ENCODE assay signal across 13 mouse cellular contexts in genomic region chr3:88500087-88500486, GRCm38 (mm10). TPM values are rescaled to one million over a fixed set of nuclear protein-coding genes. Genes with fewer than 3 reads are reported as not detected.
DNase-seq lines count a peak whose midpoint lies in the region; ATAC-seq lines count a peak whose summit lies in the region.
"Had no signal": no experiment of that assay in that cellular context is flagged by ENCODE, and none has a peak within 500 bp of the region (broad histone marks: within the 10 kb centered on the region; RNA-seq: fewer than 3 reads in every experiment).

No protein-coding gene starts in this region.

- peak overlapping the region; percentile 49 for H3K27ac ChIP-seq in heart, embryonic 10.5 days
- H3K27ac ChIP-seq in midbrain, embryonic 11.5 days (ENCODE audit: low read depth, low read length), result no peak overlapping the region
- no peak overlapping the region for H3K27ac ChIP-seq in midbrain, embryonic 14.5 days (replicated peaks; ENCODE audit: low read depth, low read length)
- H3K27ac ChIP-seq in liver, embryonic 11.5 days (ENCODE audit: low read depth, low read length), result peak overlapping the region; percentile 54; the same call in 1 of the 2 replicates
- no peak overlapping the region for H3K27ac ChIP-seq in forebrain, embryonic 14.5 days (ENCODE audit: low read depth, low read length)
- H3K27ac ChIP-seq: forebrain, embryonic 13.5 days; layer of hippocampus, adult 2 months; midbrain, embryonic 12.5 days had no signal

- no peak overlapping the region for H3K4me2 ChIP-seq in midbrain, embryonic 11.5 days
- H3K4me2 ChIP-seq in midbrain, embryonic 14.5 days (ENCODE audit: low read length), result no peak overlapping the region
- H3K4me2 ChIP-seq in liver, embryonic 11.5 days, result peak overlapping the region; percentile 99
- no peak overlapping the region for H3K4me2 ChIP-seq in forebrain, embryonic 14.5 days (ENCODE audit: low read length)
- H3K4me2 ChIP-seq: forebrain, embryonic 13.5 days; midbrain, embryonic 12.5 days had no signal

- H3K27me3 ChIP-seq in heart, embryonic 10.5 days (ENCODE audit: insufficient read depth, poor library complexity, severe bottlenecking), result peaks cover 13% of the 10 kb centered on the region
- peaks cover 22% of the 10 kb centered on the region for H3K27me3 ChIP-seq in midbrain, embryonic 11.5 days (ENCODE audit: control insufficient read depth, insufficient read depth, low read length)
- H3K27me3 ChIP-seq in midbrain, embryonic 14.5 days (ENCODE audit: control insufficient read depth, insufficient read depth, low read length), result peaks cover 10% of the 10 kb centered on the region; the same call in 1 of the 2 replicates
- H3K27me3 ChIP-seq in liver, embryonic 11.5 days (replicated peaks; ENCODE audit: control insufficient read depth, insufficient read depth, low read length), result no peaks in the 10 kb centered on the region
- H3K27me3 ChIP-seq in forebrain, embryonic 14.5 days (replicated peaks; ENCODE audit: control insufficient read depth, insufficient read depth, low read length), result no peaks in the 10 kb centered on the region

- H3K36me3 ChIP-seq in heart, embryonic 10.5 days, result no peaks in the 10 kb centered on the region; the same call in 1 of the 2 replicates
- no peaks in the 10 kb centered on the region for H3K36me3 ChIP-seq in midbrain, embryonic 11.5 days (ENCODE audit: control insufficient read depth, insufficient read depth, low read length)
- H3K36me3 ChIP-seq in midbrain, embryonic 14.5 days (ENCODE audit: control insufficient read depth, insufficient read depth, low read length), result no peaks in the 10 kb centered on the region
- no peaks in the 10 kb centered on the region; the same call in 1 of the 2 replicates for H3K36me3 ChIP-seq in liver, embryonic 11.5 days (ENCODE audit: control insufficient read depth, insufficient read depth, low read length)
- H3K36me3 ChIP-seq in forebrain, embryonic 14.5 days (ENCODE audit: control insufficient read depth, insufficient read depth, low read length), result no peaks in the 10 kb centered on the region
- H3K36me3 ChIP-seq: midbrain, embryonic 12.5 days had no signal

- ATAC-seq in midbrain, embryonic 11.5 days (ENCODE audit: low FRiP score), result no peak
- ATAC-seq in midbrain, embryonic 14.5 days (ENCODE audit: low FRiP score, low TSS enrichment), result no peak
- no peak for ATAC-seq in liver, embryonic 11.5 days (replicated peaks; ENCODE audit: low FRiP score)
- no peak for ATAC-seq in forebrain, embryonic 14.5 days
- ATAC-seq: forebrain, embryonic 13.5 days had no signal

- H3K4me3 ChIP-seq in heart, embryonic 10.5 days, result no peak overlapping the region
- no peak overlapping the region for H3K4me3 ChIP-seq in midbrain, embryonic 11.5 days (ENCODE audit: low read depth, low read length)
- no peak overlapping the region for H3K4me3 ChIP-seq in midbrain, embryonic 14.5 days (replicated peaks; ENCODE audit: low read depth, low read length)
- peak overlapping the region; percentile 94 for H3K4me3 ChIP-seq in liver, embryonic 11.5 days (ENCODE audit: low read depth, low read length)
- H3K4me3 ChIP-seq in forebrain, embryonic 14.5 days (ENCODE audit: low read depth, low read length), result no peak overlapping the region
- H3K4me3 ChIP-seq: forebrain, embryonic 13.5 days; midbrain, embryonic 12.5 days had no signal

- H3K9me3 ChIP-seq in heart, embryonic 10.5 days, result no peaks in the 10 kb centered on the region
- no peaks in the 10 kb centered on the region for H3K9me3 ChIP-seq in midbrain, embryonic 11.5 days (ENCODE audit: control insufficient read depth, low read length)
- H3K9me3 ChIP-seq in midbrain, embryonic 14.5 days (ENCODE audit: control insufficient read depth, low read length), result no peaks in the 10 kb centered on the region
- H3K9me3 ChIP-seq in liver, embryonic 11.5 days (ENCODE audit: control insufficient read depth, low read length), result no peaks in the 10 kb centered on the region
- H3K9me3 ChIP-seq in forebrain, embryonic 14.5 days (replicated peaks; ENCODE audit: control insufficient read depth, low read length), result no peaks in the 10 kb centered on the region
- H3K9me3 ChIP-seq: forebrain, embryonic 13.5 days; midbrain, embryonic 12.5 days had no signal

- no peak overlapping the region for H3K9ac ChIP-seq in midbrain, embryonic 11.5 days (ENCODE audit: low read length)
- no peak overlapping the region for H3K9ac ChIP-seq in midbrain, embryonic 14.5 days (replicated peaks; ENCODE audit: low read length)
- peak overlapping the region; percentile 97; the same call in 1 of the 2 replicates for H3K9ac ChIP-seq in liver, embryonic 11.5 days (ENCODE audit: low read depth, low read length)
- no peak overlapping the region for H3K9ac ChIP-seq in forebrain, embryonic 14.5 days (ENCODE audit: low read length)
- H3K9ac ChIP-seq: forebrain, embryonic 13.5 days; midbrain, embryonic 12.5 days had no signal

- DNase-seq in heart, embryonic 10.5 days (ENCODE audit: low spot score), result no peak
- no peak for DNase-seq in heart, postnatal 36 days
- peak; percentile 78 for DNase-seq in midbrain, embryonic 11.5 days (ENCODE audit: low spot score, missing footprints)
- DNase-seq in midbrain, embryonic 14.5 days, result no peak
- no peak for DNase-seq in liver, embryonic 11.5 days (ENCODE audit: low spot score)
- DNase-seq in retina, postnatal 1 day, result no peak
- DNase-seq in forebrain, embryonic 14.5 days (ENCODE audit: low spot score), result no peak
- no peak for DNase-seq in T-cell, adult 2 months (ENCODE audit: low spot score)
- DNase-seq: spleen, adult 18-20 months; thymus, postnatal 25 days had no signal

- WGBS in heart, embryonic 10.5 days, result 71% methylated on average over 7 of the region's 7 CpGs
- WGBS in midbrain, embryonic 11.5 days, result 86% methylated on average over 7 of the region's 7 CpGs
- 85% methylated on average over 7 of the region's 7 CpGs for WGBS in midbrain, embryonic 14.5 days
- WGBS in liver, embryonic 11.5 days, result 57% methylated on average over 7 of the region's 7 CpGs
- WGBS in forebrain, embryonic 14.5 days, result 83% methylated on average over 7 of the region's 7 CpGs

- H3K4me1 ChIP-seq in heart, embryonic 10.5 days, result peaks cover 59% of the 10 kb centered on the region
- H3K4me1 ChIP-seq in midbrain, embryonic 11.5 days (ENCODE audit: control insufficient read depth, insufficient read depth, low read length), result peaks cover 11% of the 10 kb centered on the region; the same call in 1 of the 2 replicates
- H3K4me1 ChIP-seq in midbrain, embryonic 14.5 days (ENCODE audit: control insufficient read depth, insufficient read depth, low read length), result peaks cover 18% of the 10 kb centered on the region
- H3K4me1 ChIP-seq in liver, embryonic 11.5 days (replicated peaks; ENCODE audit: control insufficient read depth, insufficient read depth, low read length), result peaks cover 58% of the 10 kb centered on the region
- H3K4me1 ChIP-seq in forebrain, embryonic 14.5 days (ENCODE audit: control insufficient read depth, insufficient read depth, low read length), result peaks cover 2% of the 10 kb centered on the region; the same call in 1 of the 2 replicates

- intact Hi-C loops in heart, postnatal 36 days (cut with DNase I), result no loop called here

RNA-seq across cellular contexts. Expression of gene Lmna, which starts 9.7 kb away (rescaled TPM):
- polyA plus RNA-seq in heart, embryonic 10.5 days (2016; fragmentation: Nextera tagmentation; extraction: Ambion mirVana), result 57.7 and 80.7 TPM in 2 replicates
- total RNA-seq in heart, postnatal 36 days (2021), result 100 to 1,000 TPM; 121 to 130 TPM
- polyA plus RNA-seq in midbrain, embryonic 11.5 days (2014; fragmentation: Nextera tagmentation; extraction: Ambion mirVana), result 17.9 and 21.2 TPM in 2 replicates
- polyA plus RNA-seq in midbrain, embryonic 14.5 days (2014; fragmentation: Nextera tagmentation; extraction: Ambion mirVana), result 31.0 and 34.3 TPM in 2 replicates
- polyA plus RNA-seq in liver, embryonic 11.5 days (2014; fragmentation: Nextera tagmentation; extraction: Ambion mirVana), result 155 and 157 TPM in 2 replicates
- polyA plus RNA-seq in forebrain, embryonic 14.5 days (2014; fragmentation: Nextera tagmentation; extraction: Ambion mirVana), result 18.0 and 28.5 TPM in 2 replicates

RNA-seq across cellular contexts. Expression of gene Mex3a, which starts 32.1 kb away (rescaled TPM):
- 11.6 and 22.8 TPM in 2 replicates for polyA plus RNA-seq in heart, embryonic 10.5 days (2016; fragmentation: Nextera tagmentation; extraction: Ambion mirVana)
- under 1 TPM; 0.22 to 0.58 TPM for total RNA-seq in heart, postnatal 36 days (2021)
- 44.5 and 45.1 TPM in 2 replicates for polyA plus RNA-seq in midbrain, embryonic 11.5 days (2014; fragmentation: Nextera tagmentation; extraction: Ambion mirVana)
- 50.8 and 51.8 TPM in 2 replicates for polyA plus RNA-seq in midbrain, embryonic 14.5 days (2014; fragmentation: Nextera tagmentation; extraction: Ambion mirVana)
- polyA plus RNA-seq in liver, embryonic 11.5 days (2014; fragmentation: Nextera tagmentation; extraction: Ambion mirVana), result 9.4 and 10.2 TPM in 2 replicates
- 48.8 and 50.1 TPM in 2 replicates for polyA plus RNA-seq in forebrain, embryonic 14.5 days (2014; fragmentation: Nextera tagmentation; extraction: Ambion mirVana)

RNA-seq across cellular contexts. Expression of gene Sema4a, which starts 39.1 kb away (rescaled TPM):
- 1.7 and 4.3 TPM in 2 replicates for polyA plus RNA-seq in heart, embryonic 10.5 days (2016; fragmentation: Nextera tagmentation; extraction: Ambion mirVana)
- total RNA-seq in heart, postnatal 36 days (2021), result 1 to 10 TPM; 3.1 to 3.6 TPM
- 6.3 and 6.8 TPM in 2 replicates for polyA plus RNA-seq in midbrain, embryonic 11.5 days (2014; fragmentation: Nextera tagmentation; extraction: Ambion mirVana)
- polyA plus RNA-seq in midbrain, embryonic 14.5 days (2014; fragmentation: Nextera tagmentation; extraction: Ambion mirVana), result 28.8 and 32.1 TPM in 2 replicates
- 14.3 and 19.0 TPM in 2 replicates for polyA plus RNA-seq in liver, embryonic 11.5 days (2014; fragmentation: Nextera tagmentation; extraction: Ambion mirVana)
- polyA plus RNA-seq in forebrain, embryonic 14.5 days (2014; fragmentation: Nextera tagmentation; extraction: Ambion mirVana), result 12.2 and 15.2 TPM in 2 replicates

RNA-seq across cellular contexts. Expression of gene Rab25, which starts 48.0 kb away (rescaled TPM):
- 1.1 and 1.6 TPM in 2 replicates for polyA plus RNA-seq in heart, embryonic 10.5 days (2016; fragmentation: Nextera tagmentation; extraction: Ambion mirVana)
- not detected for total RNA-seq in heart, postnatal 36 days (2021)
- 0.25 and 0.86 TPM in 2 replicates for polyA plus RNA-seq in midbrain, embryonic 11.5 days (2014; fragmentation: Nextera tagmentation; extraction: Ambion mirVana)
- polyA plus RNA-seq in midbrain, embryonic 14.5 days (2014; fragmentation: Nextera tagmentation; extraction: Ambion mirVana), result not detected in 2 replicates
- polyA plus RNA-seq in liver, embryonic 11.5 days (2014; fragmentation: Nextera tagmentation; extraction: Ambion mirVana), result 1.1 and 1.2 TPM in 2 replicates
- polyA plus RNA-seq in forebrain, embryonic 14.5 days (2014; fragmentation: Nextera tagmentation; extraction: Ambion mirVana), result not detected in 2 replicates
- total RNA-seq: layer of hippocampus, adult 2 months had no signal
- polyA plus RNA-seq: forebrain, embryonic 13.5 days had no signal

RNA-seq across cellular contexts. Expression of gene Lamtor2, which starts 52.8 kb away (rescaled TPM):
- polyA plus RNA-seq in heart, embryonic 10.5 days (2016; fragmentation: Nextera tagmentation; extraction: Ambion mirVana), result 154 and 190 TPM in 2 replicates
- total RNA-seq in heart, postnatal 36 days (2021), result 10 to 100 TPM; 94.6 to 99.1 TPM
- polyA plus RNA-seq in midbrain, embryonic 11.5 days (2014; fragmentation: Nextera tagmentation; extraction: Ambion mirVana), result 87.2 and 103 TPM in 2 replicates
- polyA plus RNA-seq in midbrain, embryonic 14.5 days (2014; fragmentation: Nextera tagmentation; extraction: Ambion mirVana), result 93.4 and 154 TPM in 2 replicates
- polyA plus RNA-seq in liver, embryonic 11.5 days (2014; fragmentation: Nextera tagmentation; extraction: Ambion mirVana), result 111 and 120 TPM in 2 replicates
- polyA plus RNA-seq in forebrain, embryonic 14.5 days (2014; fragmentation: Nextera tagmentation; extraction: Ambion mirVana), result 107 and 122 TPM in 2 replicates

Comparison
In these comparisons a context has a peak if more than half of its experiments do, and no peak if none do; other contexts are left out.
1. H3K27ac ChIP-seq: peak in heart, embryonic 10.5 days (single experiment) and liver, embryonic 11.5 days (single experiment); none in midbrain, embryonic 11.5 days (single experiment), midbrain, embryonic 14.5 days (single experiment) and forebrain, embryonic 14.5 days (single experiment).